Mouse (Mus musculus) urinary bladder, postnatal 14 days (tissue): ENCODE measurements around the gene Cacna1h.

Experiments
- DNase-seq: peaks from one replicate; pipeline ENCODE4 v3.0.0; 2021; ENCODE audit warnings: low spot score

Cacna1h gene

GRCm38 (mm10) chr17:25445841-25446240, 12.3 kb upstream of the Cacna1h start:
- no peak for DNase-seq

- no peak for DNase-seq
Observed at GRCm38 (mm10) chr17:25445074-25445473, 11.5 kb upstream of the Cacna1h start.

- no peak for DNase-seq
Observed at GRCm38 (mm10) chr17:25442889-25443288, 9.3 kb upstream of the Cacna1h start.

GRCm38 (mm10) chr17:25441417-25441816, 7.8 kb upstream of the Cacna1h start:
- DNase-seq: no peak

- DNase-seq: no peak
Observed at GRCm38 (mm10) chr17:25433223-25433616, 363 bp downstream of the Cacna1h start.

- peak; percentile 16 for DNase-seq
Observed at GRCm38 (mm10) chr17:25432433-25433181, 976 bp downstream of the Cacna1h start.

GRCm38 (mm10) chr17:25430534-25430933, 3.0 kb downstream of the Cacna1h start:
- DNase-seq: no peak

GRCm38 (mm10) chr17:25429886-25430285, 3.7 kb downstream of the Cacna1h start:
- DNase-seq: no peak

GRCm38 (mm10) chr17:25429240-25429639, 4.3 kb downstream of the Cacna1h start:
- DNase-seq: no peak

- peak; percentile 30 for DNase-seq
Observed at GRCm38 (mm10) chr17:25427441-25427840, 6.1 kb downstream of the Cacna1h start.

- no peak for DNase-seq
Observed at GRCm38 (mm10) chr17:25425996-25426395, 7.6 kb downstream of the Cacna1h start.

- DNase-seq: no peak
Observed at GRCm38 (mm10) chr17:25424526-25425080, 9.0 kb downstream of the Cacna1h start.

GRCm38 (mm10) chr17:25420998-25421397, 12.6 kb downstream of the Cacna1h start:
- DNase-seq: no peak

- DNase-seq: no peak
Observed at GRCm38 (mm10) chr17:25418926-25419325, 14.7 kb downstream of the Cacna1h start.

- peak; percentile 17 for DNase-seq
Observed at GRCm38 (mm10) chr17:25417990-25418389, 15.6 kb downstream of the Cacna1h start.

- DNase-seq: peak; percentile 25
Observed at GRCm38 (mm10) chr17:25416219-25416618, 17.4 kb downstream of the Cacna1h start.

- no peak for DNase-seq
Observed at GRCm38 (mm10) chr17:25415421-25415913, 18.1 kb downstream of the Cacna1h start.

- DNase-seq: no peak
Observed at GRCm38 (mm10) chr17:25414917-25415316, 18.7 kb downstream of the Cacna1h start.

GRCm38 (mm10) chr17:25414209-25414608, 19.4 kb downstream of the Cacna1h start:
- DNase-seq: no peak

GRCm38 (mm10) chr17:25411251-25411650, 22.3 kb downstream of the Cacna1h start:
- no peak for DNase-seq

- no peak for DNase-seq
Observed at GRCm38 (mm10) chr17:25410786-25411185, 22.8 kb downstream of the Cacna1h start.

GRCm38 (mm10) chr17:25410180-25410579, 23.4 kb downstream of the Cacna1h start:
- no peak for DNase-seq

GRCm38 (mm10) chr17:25409621-25410020, 24.0 kb downstream of the Cacna1h start:
- DNase-seq: no peak
